Mouse (Mus musculus) limb, embryonic 15.5 days (tissue): ENCODE data around the gene Fezf2. TPM values are rescaled to one million over a fixed set of nuclear protein-coding genes. Genes with fewer than 3 reads are reported as not detected.
A peak's percentile ranks its signal among the peaks of the same experiment; 100 is the strongest.

Experiments used
- ATAC-seq: fragments of 200-750 bp; cut with Nextera tagmentation; 2 replicates; pipeline ENCODE4 v1.8.0; 2017; ENCODE audit warnings: low read depth, moderate TSS enrichment; ENCODE audit not compliant: insufficient number of reproducible peaks, low FRiP score, low TSS enrichment
- H3K27ac ChIP-seq: fragments of 300-500 bp; sonication (generic); 2 replicates; pipeline ENCODE4 v1.5.1; 2015; ENCODE audit warnings: moderate library complexity, mild to moderate bottlenecking, inconsistent platforms
- H3K27me3 ChIP-seq: fragments of 300-500 bp; sonication (generic); 2 replicates; pipeline ENCODE4 v1.6.1; 2015; ENCODE audit warnings: inconsistent platforms
- H3K36me3 ChIP-seq: fragments of 300-500 bp; sonication (generic); 2 replicates; pipeline ENCODE4 v1.6.1; 2015; ENCODE audit warnings: inconsistent platforms
- H3K4me1 ChIP-seq: fragments of 300-500 bp; sonication (generic); 2 replicates; pipeline ENCODE4 v1.6.1; 2015; ENCODE audit warnings: inconsistent platforms
- H3K4me2 ChIP-seq: fragments of 300-500 bp; sonication (generic); 2 replicates; pipeline ENCODE4 v1.6.1; 2015; ENCODE audit warnings: mild to moderate bottlenecking, inconsistent platforms
- H3K4me3 ChIP-seq: fragments of 300-500 bp; sonication (generic); 2 replicates; pipeline ENCODE4 v1.5.1; 2015; ENCODE audit warnings: mild to moderate bottlenecking, inconsistent platforms
- H3K9ac ChIP-seq: fragments of 300-500 bp; sonication (generic); 2 replicates; pipeline ENCODE4 v1.6.1; 2015; ENCODE audit warnings: inconsistent platforms
- H3K9me3 ChIP-seq: fragments of 300-500 bp; sonication (generic); 2 replicates; pipeline ENCODE4 v1.6.1; 2016; ENCODE audit warnings: inconsistent platforms
- WGBS: fragments of 180-500 bp; shearing (Covaris S2); methylation state at CpG from one replicate; pipeline ENCODE4 v1.1.7; 2015; 5-methylcytosine and 5-hydroxymethylcytosine counted together
- polyA plus RNA-seq: library from polyadenylated mRNA; unstranded; fragments of >200 nt; fragmentation: Nextera tagmentation; extraction: Ambion mirVana; gene quantifications from 2 replicates; pipeline ENCODE4 v1.2.1, GENCODE M21; 2015

Gene Fezf2
- polyA plus RNA-seq, 1 experiment from 2014 or later, result not detected

DNA sequence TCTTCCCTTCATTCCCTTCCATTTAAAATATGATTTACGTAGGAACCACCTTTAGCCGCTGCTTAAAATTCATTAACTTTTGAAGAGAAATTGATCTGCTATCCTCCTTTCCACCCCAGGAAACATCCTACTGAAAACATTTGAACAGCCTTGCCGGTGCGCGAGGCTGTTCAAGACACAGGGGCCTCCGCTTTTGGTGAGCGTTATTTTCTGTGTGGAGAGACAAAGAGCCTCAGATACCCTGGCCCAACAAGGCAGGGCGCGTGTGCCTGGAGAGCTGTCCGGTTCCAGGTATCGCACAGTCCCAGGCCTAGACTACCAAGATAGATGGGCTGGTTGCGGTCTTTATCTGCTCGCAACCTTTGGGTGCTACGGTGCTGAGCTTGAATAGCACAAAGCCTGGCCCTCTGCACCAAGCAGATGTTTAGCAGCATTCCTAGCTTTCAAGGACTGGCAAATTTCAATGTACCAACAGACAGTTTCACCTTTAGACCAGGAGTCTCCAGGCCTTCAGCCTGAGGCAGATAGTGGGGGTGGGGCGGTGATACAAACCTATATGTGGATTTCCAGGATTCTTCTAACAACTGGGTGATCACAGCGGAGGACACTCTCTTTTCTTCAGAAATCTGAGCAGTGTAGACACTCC lies 2.4 kb upstream of the Fezf2 start:
- peaks cover 89% of the 10 kb centered on the region for H3K27me3 ChIP-seq
- H3K4me3 ChIP-seq, result no peak overlapping the region
- no peak overlapping the region for H3K27ac ChIP-seq
- no peaks in the 10 kb centered on the region for H3K36me3 ChIP-seq
- no peak for ATAC-seq
- peaks cover 15% of the 10 kb centered on the region for H3K4me1 ChIP-seq
- H3K9me3 ChIP-seq, result no peaks in the 10 kb centered on the region
- H3K9ac ChIP-seq, result no peak overlapping the region
- 10% methylated on average over 16 of the region's 16 CpGs for WGBS
- H3K4me2 ChIP-seq, result no peak overlapping the region

- Histone ChIP-seq H3K9ac (no peak overlapping the region), H3K27ac (no peak overlapping the region), H3K4me3 (no peak overlapping the region), H3K36me3 (no peaks in the 10 kb centered on the region), H3K4me1 (peaks cover 24% of the 10 kb centered on the region), H3K9me3 (no peaks in the 10 kb centered on the region), H3K4me2 (no peak overlapping the region), H3K27me3 (peaks cover 94% of the 10 kb centered on the region)
- 14% methylated on average over 15 of the region's 15 CpGs for WGBS
- no peak for ATAC-seq
Observed at GRCm38 (mm10) chr14:12349334-12350090, 1.5 kb upstream of the Fezf2 start.

- Histone ChIP-seq H3K4me1 (peaks cover 28% of the 10 kb centered on the region), H3K9ac (no peak overlapping the region)
- 2% methylated on average over 26 of the region's 26 CpGs for WGBS
Observed at GRCm38 (mm10) chr14:12346865-12347600, 956 bp downstream of the Fezf2 start.

DNA sequence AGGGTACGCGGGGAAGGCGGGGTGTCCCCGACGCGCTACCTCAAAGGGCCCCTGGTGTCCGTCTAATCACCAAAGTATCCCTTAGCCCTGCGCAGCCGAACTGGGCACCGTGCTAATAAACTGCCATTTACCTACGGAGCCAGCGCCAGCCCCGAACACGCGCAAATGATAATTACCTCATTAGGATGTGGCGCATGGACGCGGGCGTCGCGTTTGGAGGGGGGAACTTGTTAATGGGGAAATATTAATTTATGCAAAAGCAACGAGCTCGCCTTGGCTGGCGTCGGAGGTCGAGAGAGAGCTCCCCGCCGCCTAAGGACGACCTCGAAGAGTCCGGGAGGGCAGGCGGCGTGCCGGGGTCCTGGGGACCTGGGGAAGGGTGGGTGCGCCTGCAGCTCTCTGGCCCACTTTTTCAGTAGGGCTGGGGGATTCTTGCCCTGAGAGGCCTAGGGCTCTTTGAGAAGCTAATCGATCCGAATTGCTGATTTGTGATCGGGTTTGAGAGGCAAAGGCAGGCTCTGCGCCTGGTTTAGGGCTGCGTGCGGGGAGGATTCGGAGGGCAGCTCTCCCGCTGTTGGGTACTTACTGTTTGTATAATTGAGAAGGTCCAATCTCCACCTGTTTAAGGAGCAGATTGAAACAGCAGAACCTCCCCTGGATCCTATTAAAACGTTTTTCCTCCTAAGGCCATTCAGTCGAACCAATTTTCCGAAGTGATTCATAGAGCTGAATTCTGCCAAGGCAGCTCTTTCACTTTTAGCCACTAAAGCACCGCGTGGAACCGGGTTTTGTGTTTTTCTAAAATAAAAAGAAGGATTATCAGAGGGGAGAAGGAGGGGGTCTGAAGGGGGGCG lies 1.8 kb downstream of the Fezf2 start:
- no peaks in the 10 kb centered on the region for H3K9me3 ChIP-seq
- ATAC-seq, result no peak

More at GRCm38 (mm10) chr14:12346865-12347600, 956 bp downstream of the Fezf2 start:
- no peak overlapping the region for H3K27ac ChIP-seq
- H3K36me3 ChIP-seq, result no peaks in the 10 kb centered on the region
- no peak for ATAC-seq
- peaks cover 98% of the 10 kb centered on the region for H3K27me3 ChIP-seq
- H3K4me2 ChIP-seq, result peak overlapping the region; percentile 42
- H3K4me3 ChIP-seq, result peak overlapping the region; percentile 31
- H3K9me3 ChIP-seq, result no peaks in the 10 kb centered on the region

DNA sequence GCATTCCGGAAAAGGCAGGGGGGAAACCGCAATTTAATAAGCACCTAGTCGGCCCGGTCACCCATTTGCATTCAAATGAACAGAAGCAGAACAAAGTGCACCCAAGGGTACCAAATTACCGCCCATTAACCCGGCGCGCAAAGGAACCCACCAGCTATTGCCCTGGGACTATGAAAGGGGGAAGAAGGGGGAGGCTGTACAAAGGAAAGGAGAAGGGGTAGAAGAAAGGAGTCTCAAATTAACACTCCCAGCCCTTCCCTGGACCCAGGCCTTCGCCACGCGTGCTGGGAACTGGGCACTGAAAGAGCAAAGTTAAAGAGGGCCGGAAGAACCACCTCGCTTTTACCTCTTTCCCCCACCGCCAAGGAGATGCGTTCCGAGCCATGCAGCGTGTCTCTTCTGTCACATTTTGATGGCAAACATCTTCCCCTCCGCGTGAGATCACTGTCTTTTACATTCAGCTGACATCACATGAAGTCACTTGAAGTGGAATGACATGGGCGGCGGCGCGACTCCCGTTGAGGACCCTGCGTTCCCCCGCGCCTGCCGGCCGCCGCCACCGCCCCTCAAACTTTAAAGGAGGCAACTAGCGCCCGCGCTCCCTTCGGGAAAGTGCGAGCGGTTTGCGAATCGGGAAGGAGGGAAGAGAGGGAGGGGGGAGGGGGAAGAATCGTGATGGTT lies 2.6 kb downstream of the Fezf2 start:
- H3K4me2 ChIP-seq, result peak overlapping the region; percentile 46
- no peaks in the 10 kb centered on the region for H3K36me3 ChIP-seq
- H3K27ac ChIP-seq, result no peak overlapping the region
- WGBS, result under 1% methylated on average over 40 of the region's 40 CpGs
- H3K4me1 ChIP-seq, result peaks cover 35% of the 10 kb centered on the region
- peaks cover 100% of the 10 kb centered on the region for H3K27me3 ChIP-seq
- no peak for ATAC-seq
- H3K9ac ChIP-seq, result no peak overlapping the region
- peak overlapping the region; percentile 31 for H3K4me3 ChIP-seq
- no peaks in the 10 kb centered on the region for H3K9me3 ChIP-seq

More for the DNA sequence above, 1.8 kb downstream of the Fezf2 start:
- WGBS, result under 1% methylated on average over 50 of the region's 50 CpGs
- Histone ChIP-seq H3K27ac (no peak overlapping the region), H3K4me2 (peak overlapping the region; percentile 42), H3K4me1 (peaks cover 30% of the 10 kb centered on the region), H3K4me3 (peak overlapping the region; percentile 31), H3K27me3 (peaks cover 100% of the 10 kb centered on the region), H3K36me3 (no peaks in the 10 kb centered on the region), H3K9ac (no peak overlapping the region)

DNA sequence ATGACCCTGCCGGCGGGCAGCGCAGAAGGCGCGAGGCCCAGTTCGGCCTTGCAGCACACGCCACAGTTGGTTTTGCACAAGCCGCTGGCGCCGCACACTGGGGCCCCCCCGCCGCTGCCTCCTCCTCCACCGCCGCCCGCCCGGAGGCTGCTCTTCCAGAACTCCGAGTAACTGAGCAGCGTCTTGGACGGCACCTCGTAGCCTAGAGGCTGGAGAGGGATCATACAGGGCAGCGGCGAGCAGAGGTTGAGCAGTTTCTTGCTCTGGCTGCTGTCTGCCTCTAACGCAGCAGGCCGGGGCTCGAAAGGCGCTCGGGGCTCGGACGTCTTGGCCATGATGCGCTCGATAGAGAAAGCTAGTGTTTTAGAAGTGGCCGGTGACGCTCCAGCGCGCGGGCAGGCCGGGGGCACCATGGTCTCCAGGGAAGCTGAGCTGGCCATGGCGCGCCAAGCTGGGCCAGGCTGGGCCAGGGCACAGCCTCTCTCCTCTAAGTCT lies 3.2 kb downstream of the Fezf2 start:
- H3K9me3 ChIP-seq, result no peaks in the 10 kb centered on the region
- ATAC-seq, result no peak
- H3K27ac ChIP-seq, result no peak overlapping the region
- peak overlapping the region; percentile 46 for H3K4me2 ChIP-seq
- peaks cover 38% of the 10 kb centered on the region for H3K4me1 ChIP-seq
- H3K4me3 ChIP-seq, result peak overlapping the region; percentile 31
- peaks cover 100% of the 10 kb centered on the region for H3K27me3 ChIP-seq
- no peaks in the 10 kb centered on the region for H3K36me3 ChIP-seq
- H3K9ac ChIP-seq, result no peak overlapping the region
- WGBS, result under 1% methylated on average over 39 of the region's 39 CpGs

DNA sequence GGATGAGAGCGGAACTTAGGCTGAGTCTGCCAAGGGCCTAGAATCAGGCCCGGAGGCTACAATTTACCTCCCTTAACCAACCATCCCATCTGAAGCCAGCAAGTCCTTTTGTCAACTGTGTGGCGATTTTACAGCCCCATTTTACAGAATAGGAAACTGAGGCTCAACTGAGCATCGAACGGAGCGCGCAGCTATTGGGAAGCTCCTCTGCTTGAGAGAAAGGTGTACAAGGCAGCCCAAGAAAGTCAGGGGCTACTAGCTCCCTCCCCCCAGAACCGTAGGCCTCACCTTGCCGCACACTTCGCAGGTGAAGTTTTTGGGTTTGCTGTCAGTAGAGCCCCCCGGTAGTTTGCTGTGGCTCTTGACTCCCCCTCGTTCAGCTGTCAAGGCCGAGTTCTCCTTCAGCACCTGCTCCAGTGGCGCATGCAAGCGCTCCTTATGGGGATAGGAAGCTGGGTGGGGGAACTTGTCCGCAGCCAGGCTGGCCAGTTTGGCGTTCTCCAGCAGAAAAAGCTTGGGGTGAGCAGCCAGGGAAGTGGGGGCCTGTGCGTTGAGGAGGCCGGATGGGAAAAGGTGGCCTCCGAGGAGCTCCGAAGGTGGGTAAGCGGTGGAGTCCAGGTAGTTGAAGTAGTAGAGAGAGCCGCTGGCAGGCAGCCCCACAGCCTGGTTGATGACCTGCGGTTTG lies 3.8 kb downstream of the Fezf2 start:
- no peak overlapping the region for H3K9ac ChIP-seq
- no peaks in the 10 kb centered on the region for H3K36me3 ChIP-seq
- no peak overlapping the region for H3K27ac ChIP-seq
- H3K4me2 ChIP-seq, result peak overlapping the region; percentile 46
- peaks cover 38% of the 10 kb centered on the region for H3K4me1 ChIP-seq
- ATAC-seq, result no peak
- 5% methylated on average over 24 of the region's 24 CpGs for WGBS
- H3K4me3 ChIP-seq, result peak overlapping the region; percentile 31
- peaks cover 99% of the 10 kb centered on the region for H3K27me3 ChIP-seq
- no peaks in the 10 kb centered on the region for H3K9me3 ChIP-seq

DNA sequence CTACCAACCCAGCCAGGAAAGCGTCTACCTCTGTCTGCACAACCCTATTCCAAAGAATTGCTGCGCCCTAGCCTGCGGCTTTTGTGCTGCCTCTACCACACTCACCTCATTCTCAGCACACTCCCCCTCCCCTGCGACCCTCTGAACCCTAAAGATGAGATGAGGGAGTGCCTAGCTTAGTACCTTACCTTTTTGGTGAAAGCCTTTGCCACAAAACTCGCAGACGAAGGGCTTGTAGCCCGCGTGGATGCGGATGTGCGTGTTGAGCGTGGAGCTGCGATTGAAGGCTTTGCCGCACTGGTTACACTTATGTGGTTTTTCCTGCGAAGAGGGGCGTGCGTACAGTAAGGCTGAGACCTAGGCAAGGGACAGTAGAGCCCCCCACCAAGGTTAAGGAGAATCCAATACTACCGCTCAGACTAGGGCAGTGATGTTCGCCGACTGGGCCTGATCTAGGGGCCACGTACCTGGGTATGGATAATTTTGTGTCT lies 4.5 kb downstream of the Fezf2 start:
- 2% methylated on average over 20 of the region's 20 CpGs for WGBS
- no peaks in the 10 kb centered on the region for H3K36me3 ChIP-seq
- H3K9ac ChIP-seq, result no peak overlapping the region
- peaks cover 38% of the 10 kb centered on the region for H3K4me1 ChIP-seq
- H3K27ac ChIP-seq, result no peak overlapping the region
- H3K9me3 ChIP-seq, result no peaks in the 10 kb centered on the region
- H3K27me3 ChIP-seq, result peaks cover 98% of the 10 kb centered on the region
- H3K4me3 ChIP-seq, result no peak overlapping the region
- no peak overlapping the region for H3K4me2 ChIP-seq
- ATAC-seq, result no peak

DNA sequence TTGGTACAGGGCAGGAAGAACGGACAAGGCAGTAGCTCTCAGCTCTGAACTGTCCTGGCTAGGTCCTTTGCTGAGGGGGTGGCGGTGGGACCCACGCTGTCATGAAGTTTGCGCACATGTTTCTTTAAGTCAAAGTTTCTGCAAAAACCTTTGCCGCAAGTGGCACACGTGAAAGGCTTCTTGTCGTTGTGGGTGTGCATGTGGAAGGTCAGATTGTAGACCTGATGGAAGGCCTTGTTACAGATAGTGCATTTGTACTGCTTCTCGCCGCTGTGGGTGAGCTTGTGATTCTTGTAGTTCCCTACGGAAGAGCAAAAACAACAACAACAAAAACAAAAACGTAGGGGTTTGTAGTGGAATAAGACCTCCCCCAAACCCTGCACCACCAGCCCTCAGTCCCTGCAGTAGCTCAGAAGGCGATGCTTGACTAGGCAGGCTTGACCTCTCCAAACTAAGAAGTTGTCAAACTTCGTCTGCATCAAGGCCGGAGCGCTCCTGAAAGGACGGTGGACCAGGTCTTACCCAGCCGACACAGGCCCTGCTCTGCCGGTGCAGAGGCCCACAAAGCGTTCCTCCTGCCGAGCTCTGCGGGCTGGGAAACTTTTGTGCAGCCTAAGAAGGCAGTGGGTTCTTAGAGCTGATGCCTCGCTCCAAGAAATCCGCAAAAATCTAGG lies 5.4 kb downstream of the Fezf2 start:
- Histone ChIP-seq H3K9ac (no peak overlapping the region), H3K4me3 (no peak overlapping the region), H3K9me3 (no peaks in the 10 kb centered on the region), H3K4me2 (no peak overlapping the region), H3K36me3 (no peaks in the 10 kb centered on the region), H3K27ac (no peak overlapping the region), H3K27me3 (peaks cover 98% of the 10 kb centered on the region), H3K4me1 (peaks cover 38% of the 10 kb centered on the region)
- 6% methylated on average over 23 of the region's 23 CpGs for WGBS
- no peak for ATAC-seq
